11 mouse cellular contexts compared by ENCODE assay signal in the genomic region with DNA sequence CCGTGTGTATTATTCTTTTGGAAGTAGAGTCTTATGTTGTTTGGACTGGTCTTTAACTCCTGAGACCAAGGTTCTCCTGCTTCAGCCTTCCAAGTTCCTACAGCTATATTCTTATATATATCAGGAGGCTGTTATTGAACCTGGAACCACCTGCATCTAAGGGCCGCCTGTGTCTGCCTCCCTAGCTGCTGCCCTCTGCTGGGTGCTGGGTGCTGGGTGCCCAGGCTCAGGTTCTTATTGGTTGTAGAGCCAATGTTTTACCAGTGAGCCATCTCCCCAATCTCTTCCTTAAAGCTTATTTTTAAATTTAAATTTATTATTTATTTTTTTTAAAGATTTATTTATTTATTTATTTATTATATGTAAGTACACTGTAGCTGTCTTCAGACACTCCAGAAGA. TPM values are rescaled to one million over a fixed set of nuclear protein-coding genes. Genes with fewer than 3 reads are reported as not detected.
DNase-seq lines count a peak whose midpoint lies in the region; ATAC-seq and TF ChIP-seq lines count a peak whose summit lies in the region.
"Had no signal": no experiment of that assay in that cellular context is flagged by ENCODE, and none has a peak within 500 bp of the region (broad histone marks: within the 10 kb centered on the region; RNA-seq: fewer than 3 reads in every experiment).

No protein-coding gene starts in this region.

- no peak overlapping the region for H3K4me3 ChIP-seq in hindbrain, postnatal 0 days (ENCODE audit: low read length)
- H3K4me3 ChIP-seq in hindbrain, embryonic 12.5 days, result no peak overlapping the region
- H3K4me3 ChIP-seq: erythroblast, embryonic 14.5 days; midbrain, embryonic 10.5 days had no signal

- no peaks in the 10 kb centered on the region for H3K36me3 ChIP-seq in hindbrain, postnatal 0 days (ENCODE audit: insufficient read depth, low read length)
- H3K36me3 ChIP-seq in hindbrain, embryonic 12.5 days, result no peaks in the 10 kb centered on the region

- DNase-seq in hindbrain, postnatal 0 days (ENCODE audit: low spot score), result no peak
- DNase-seq in retina, embryonic 14.5 days (ENCODE audit: low spot score), result peak; percentile 56
- no peak for DNase-seq in retina, postnatal 1 day
- peak; percentile 17 for DNase-seq in c-Kit-positive CD71-positive TER-119-positive erythroid progenitor cells, embryonic 14.5 days (ENCODE audit: low spot score)
- DNase-seq in thymus, postnatal 25 days, result peak; percentile 63
- no peak for DNase-seq in gastrocnemius, adult 8-10 months (ENCODE audit: low spot score in 2 of 2)
- DNase-seq in gastrocnemius, postnatal 10 days, result no peak

- no peaks in the 10 kb centered on the region for H3K9me3 ChIP-seq in hindbrain, postnatal 0 days (ENCODE audit: low read length)
- no peaks in the 10 kb centered on the region for H3K9me3 ChIP-seq in hindbrain, embryonic 12.5 days (replicated peaks)
- H3K9me3 ChIP-seq: midbrain, embryonic 10.5 days had no signal

- H3K4me2 ChIP-seq in hindbrain, postnatal 0 days (ENCODE audit: low read depth, low read length), result no peak overlapping the region
- H3K4me2 ChIP-seq in hindbrain, embryonic 12.5 days (replicated peaks), result no peak overlapping the region

- no peak for ATAC-seq in hindbrain, postnatal 0 days
- ATAC-seq in hindbrain, embryonic 12.5 days (ENCODE audit: low FRiP score), result no peak
- ATAC-seq: hindbrain, embryonic 16.5 days had no signal

- no peaks in the 10 kb centered on the region for H3K27me3 ChIP-seq in hindbrain, postnatal 0 days (ENCODE audit: insufficient read depth, low read length)
- no peaks in the 10 kb centered on the region; the same call in 1 of the 2 replicates for H3K27me3 ChIP-seq in hindbrain, embryonic 12.5 days

- no peak overlapping the region for H3K27ac ChIP-seq in hindbrain, postnatal 0 days
- no peak overlapping the region for H3K27ac ChIP-seq in hindbrain, embryonic 12.5 days
- H3K27ac ChIP-seq: midbrain, embryonic 10.5 days had no signal

- H3K4me1 ChIP-seq in hindbrain, postnatal 0 days (ENCODE audit: insufficient read depth, low read length), result peaks cover 7% of the 10 kb centered on the region
- peaks cover 20% of the 10 kb centered on the region for H3K4me1 ChIP-seq in hindbrain, embryonic 12.5 days

- TF ChIP-seq CTCF in hindbrain, postnatal 0 days (IDR thresholded peaks at IDR 0.05; ENCODE audit: low read depth), result peak; percentile 47

- H3K9ac ChIP-seq in hindbrain, postnatal 0 days (replicated peaks; ENCODE audit: low read length), result no peak overlapping the region
- H3K9ac ChIP-seq in hindbrain, embryonic 12.5 days, result no peak overlapping the region

- WGBS in hindbrain, postnatal 0 days, result 84% methylated on average over 2 of the region's 2 CpGs
- 77% methylated on average over 2 of the region's 2 CpGs for WGBS in hindbrain, embryonic 12.5 days

RNA-seq across cellular contexts. Expression of a gene that starts 2.7 kb away (rescaled TPM):
- 108 and 141 TPM in 2 replicates for total RNA-seq in hindbrain, postnatal 0 days (2014; rRNA removed)
- 156 and 164 TPM in 2 replicates for polyA plus RNA-seq in hindbrain, postnatal 0 days (2015; fragmentation: Nextera tagmentation; extraction: Ambion mirVana)
- polyA plus RNA-seq in hindbrain, embryonic 12.5 days (2016; fragmentation: Nextera tagmentation; extraction: Ambion mirVana), result 168 and 176 TPM in 2 replicates
- total RNA-seq in gastrocnemius, adult 8-10 months (2022), result 10 to 100 TPM; 54.7 to 69.4 (median 57.5) TPM
- total RNA-seq in gastrocnemius, postnatal 10 days (2021), result 10 to 100 TPM; 64.8 to 67.8 TPM

RNA-seq across cellular contexts. Expression of a gene that starts 12.6 kb away (rescaled TPM):
- 84.1 and 85.2 TPM in 2 replicates for total RNA-seq in hindbrain, postnatal 0 days (2014; rRNA removed)
- 23.8 and 24.9 TPM in 2 replicates for polyA plus RNA-seq in hindbrain, postnatal 0 days (2015; fragmentation: Nextera tagmentation; extraction: Ambion mirVana)
- polyA plus RNA-seq in hindbrain, embryonic 12.5 days (2016; fragmentation: Nextera tagmentation; extraction: Ambion mirVana), result 28.9 and 38.6 TPM in 2 replicates
- total RNA-seq in gastrocnemius, adult 8-10 months (2022), result 10 to 100 TPM; 14.7 to 16.6 (median 16.2) TPM
- total RNA-seq in gastrocnemius, postnatal 10 days (2021), result 10 to 100 TPM; 11.1 to 13.2 TPM

RNA-seq across cellular contexts. Expression of a gene that starts 24.3 kb away (rescaled TPM):
- 2.7 and 5.8 TPM in 2 replicates for total RNA-seq in hindbrain, postnatal 0 days (2014; rRNA removed)
- polyA plus RNA-seq in hindbrain, postnatal 0 days (2015; fragmentation: Nextera tagmentation; extraction: Ambion mirVana), result 3.3 and 4.3 TPM in 2 replicates
- polyA plus RNA-seq in hindbrain, embryonic 12.5 days (2016; fragmentation: Nextera tagmentation; extraction: Ambion mirVana), result 5.0 and 5.6 TPM in 2 replicates
- 1 to 10 TPM; 1.6 to 4.0 (median 2.1) TPM for total RNA-seq in gastrocnemius, adult 8-10 months (2022)
- total RNA-seq in gastrocnemius, postnatal 10 days (2021), result 1 to 10 TPM; 6.5 to 8.6 TPM

RNA-seq across cellular contexts. Expression of a gene that starts 56.9 kb away (rescaled TPM):
- total RNA-seq in hindbrain, postnatal 0 days (2014; rRNA removed), result 0.61 and 0.63 TPM in 2 replicates
- polyA plus RNA-seq in hindbrain, postnatal 0 days (2015; fragmentation: Nextera tagmentation; extraction: Ambion mirVana), result 1.1 and 1.4 TPM in 2 replicates
- 3.0 and 3.4 TPM in 2 replicates for polyA plus RNA-seq in hindbrain, embryonic 12.5 days (2016; fragmentation: Nextera tagmentation; extraction: Ambion mirVana)
- under 1 TPM in 2 of 4 experiments, not detected in 2; 0.36 to 0.40 TPM for total RNA-seq in gastrocnemius, adult 8-10 months (2022)
- total RNA-seq in gastrocnemius, postnatal 10 days (2021), result 1 to 10 TPM in 1 of 2 experiments, under 1 TPM in 1; 0.59 to 2.0 TPM

Comparison
In these comparisons a context has a peak if more than half of its experiments do, and no peak if none do; other contexts are left out.
1. DNase-seq: peak in retina, embryonic 14.5 days (single experiment), c-Kit-positive CD71-positive TER-119-positive erythroid progenitor cells, embryonic 14.5 days (single experiment) and thymus, postnatal 25 days (single experiment); none in hindbrain, postnatal 0 days (single experiment), retina, postnatal 1 day (single experiment), gastrocnemius, adult 8-10 months (0 of 2) and gastrocnemius, postnatal 10 days (single experiment).